Mouse (Mus musculus): ENCODE data around the gene Lrrfip1. TPM values are rescaled to one million over a fixed set of nuclear protein-coding genes. Genes with fewer than 3 reads are reported as not detected.

The Lrrfip1 gene
- polyA plus RNA-seq, 1 experiment from 2014 or later = 79.0 TPM

- no peak overlapping the region for H3K9ac ChIP-seq (ENCODE audit: low read length)
- no peak overlapping the region for H3K4me2 ChIP-seq (replicated peaks; ENCODE audit: low read depth)
- H3K36me3 ChIP-seq (ENCODE audit: control insufficient read depth, insufficient read depth, low read length) = no peaks in the 10 kb centered on the region
- H3K4me1 ChIP-seq (replicated peaks; ENCODE audit: control insufficient read depth, insufficient read depth) = no peaks in the 10 kb centered on the region
- H3K9me3 ChIP-seq (ENCODE audit: control insufficient read depth, low read length) = no peaks in the 10 kb centered on the region
- H3K4me3 ChIP-seq (ENCODE audit: low read depth, low read length) = no peak overlapping the region
- no peaks in the 10 kb centered on the region for H3K27me3 ChIP-seq (ENCODE audit: control insufficient read depth, insufficient read depth, low read length)
- ATAC-seq (ENCODE audit: low FRiP score, low TSS enrichment) (no peak), DNase-seq (ENCODE audit: low spot score) (no peak)
- no peak overlapping the region for H3K27ac ChIP-seq (replicated peaks)
- 32% methylated on average over 5 of the region's 5 CpGs for WGBS
- no peak for TF ChIP-seq EP300 (optimal IDR thresholded peaks at IDR 0.05)
- TF ChIP-seq CTCF (IDR thresholded peaks at IDR 0.05; ENCODE audit: low read depth) = no peak
Measured at GRCm38 (mm10) chr1:91006037-91006436, 7.5 kb downstream of the Lrrfip1 start.

GRCm38 (mm10) chr1:91006708-91007107, 8.2 kb downstream of the Lrrfip1 start:
- H3K27ac ChIP-seq (replicated peaks) = no peak overlapping the region
- no peaks in the 10 kb centered on the region for H3K4me1 ChIP-seq (replicated peaks; ENCODE audit: control insufficient read depth, insufficient read depth)
- no peak overlapping the region for H3K4me2 ChIP-seq (replicated peaks; ENCODE audit: low read depth)
- TF ChIP-seq EP300 (optimal IDR thresholded peaks at IDR 0.05) (no peak), CTCF (IDR thresholded peaks at IDR 0.05; ENCODE audit: low read depth) (no peak)
- H3K36me3 ChIP-seq (ENCODE audit: control insufficient read depth, insufficient read depth, low read length) = no peaks in the 10 kb centered on the region
- no peak overlapping the region for H3K4me3 ChIP-seq (ENCODE audit: low read depth, low read length)
- H3K9ac ChIP-seq (ENCODE audit: low read length) = no peak overlapping the region
- DNase-seq (ENCODE audit: low spot score) (no peak), ATAC-seq (ENCODE audit: low FRiP score, low TSS enrichment) (no peak)
- no peaks in the 10 kb centered on the region for H3K9me3 ChIP-seq (ENCODE audit: control insufficient read depth, low read length)
- H3K27me3 ChIP-seq (ENCODE audit: control insufficient read depth, insufficient read depth, low read length) = no peaks in the 10 kb centered on the region
- 49% methylated on average over 9 of the region's 9 CpGs for WGBS

- WGBS = 87% methylated on average over 14 of the region's 14 CpGs
- no peak for ATAC-seq (ENCODE audit: low FRiP score, low TSS enrichment)
- TF ChIP-seq EP300 (optimal IDR thresholded peaks at IDR 0.05) = no peak
- TF ChIP-seq CTCF (IDR thresholded peaks at IDR 0.05; ENCODE audit: low read depth) = no peak
Measured at GRCm38 (mm10) chr1:91008147-91008682, 9.7 kb downstream of the Lrrfip1 start.

GRCm38 (mm10) chr1:91008746-91009145, 10.2 kb downstream of the Lrrfip1 start:
- no peak for TF ChIP-seq EP300 (optimal IDR thresholded peaks at IDR 0.05)
- Histone ChIP-seq H3K9ac (ENCODE audit: low read length) (no peak overlapping the region), H3K4me2 (replicated peaks; ENCODE audit: low read depth) (no peak overlapping the region), H3K9me3 (ENCODE audit: control insufficient read depth, low read length) (no peaks in the 10 kb centered on the region), H3K27ac (replicated peaks) (no peak overlapping the region), H3K4me1 (replicated peaks; ENCODE audit: control insufficient read depth, insufficient read depth) (no peaks in the 10 kb centered on the region), H3K36me3 (ENCODE audit: control insufficient read depth, insufficient read depth, low read length) (no peaks in the 10 kb centered on the region), H3K4me3 (ENCODE audit: low read depth, low read length) (no peak overlapping the region), H3K27me3 (ENCODE audit: control insufficient read depth, insufficient read depth, low read length) (no peaks in the 10 kb centered on the region)
- ATAC-seq (ENCODE audit: low FRiP score, low TSS enrichment) (no peak), DNase-seq (ENCODE audit: low spot score) (no peak)
- WGBS = 87% methylated on average over 9 of the region's 9 CpGs

More at GRCm38 (mm10) chr1:91008147-91008682, 9.7 kb downstream of the Lrrfip1 start:
- Histone ChIP-seq H3K4me2 (replicated peaks; ENCODE audit: low read depth) (no peak overlapping the region), H3K9ac (ENCODE audit: low read length) (no peak overlapping the region), H3K27me3 (ENCODE audit: control insufficient read depth, insufficient read depth, low read length) (no peaks in the 10 kb centered on the region), H3K4me3 (ENCODE audit: low read depth, low read length) (no peak overlapping the region), H3K36me3 (ENCODE audit: control insufficient read depth, insufficient read depth, low read length) (no peaks in the 10 kb centered on the region), H3K4me1 (replicated peaks; ENCODE audit: control insufficient read depth, insufficient read depth) (no peaks in the 10 kb centered on the region), H3K9me3 (ENCODE audit: control insufficient read depth, low read length) (no peaks in the 10 kb centered on the region), H3K27ac (replicated peaks) (0 out of 2 replicates have a peak overlapping the region, but pooled peaks have one; percentile 9)
- DNase-seq (ENCODE audit: low spot score) = peak; percentile 14

- Histone ChIP-seq H3K36me3 (ENCODE audit: control insufficient read depth, insufficient read depth, low read length) (no peaks in the 10 kb centered on the region), H3K4me3 (ENCODE audit: low read depth, low read length) (no peak overlapping the region), H3K9ac (ENCODE audit: low read length) (no peak overlapping the region), H3K4me2 (replicated peaks; ENCODE audit: low read depth) (no peak overlapping the region), H3K27ac (replicated peaks) (no peak overlapping the region), H3K4me1 (replicated peaks; ENCODE audit: control insufficient read depth, insufficient read depth) (0 out of 2 replicates have a peak, but pooled peaks cover 2% of the 10 kb centered on the region), H3K9me3 (ENCODE audit: control insufficient read depth, low read length) (no peaks in the 10 kb centered on the region), H3K27me3 (ENCODE audit: control insufficient read depth, insufficient read depth, low read length) (no peaks in the 10 kb centered on the region)
- ATAC-seq (ENCODE audit: low FRiP score, low TSS enrichment) (no peak), DNase-seq (ENCODE audit: low spot score) (peak; percentile 11)
- TF ChIP-seq CTCF (IDR thresholded peaks at IDR 0.05; ENCODE audit: low read depth) (no peak), EP300 (optimal IDR thresholded peaks at IDR 0.05) (no peak)
- 74% methylated on average over 6 of the region's 6 CpGs for WGBS
Measured at GRCm38 (mm10) chr1:91009266-91009665, 10.7 kb downstream of the Lrrfip1 start.

- WGBS = 70% methylated on average over 7 of the region's 7 CpGs
- DNase-seq (ENCODE audit: low spot score) = no peak
Measured at GRCm38 (mm10) chr1:91010216-91010615, 11.7 kb downstream of the Lrrfip1 start.

More at GRCm38 (mm10) chr1:91010216-91010615, 11.7 kb downstream of the Lrrfip1 start:
- 0 out of 2 replicates have a peak, but pooled peaks cover 2% of the 10 kb centered on the region for H3K4me1 ChIP-seq (replicated peaks; ENCODE audit: control insufficient read depth, insufficient read depth)
- ATAC-seq (ENCODE audit: low FRiP score, low TSS enrichment) = no peak
- no peaks in the 10 kb centered on the region for H3K9me3 ChIP-seq (ENCODE audit: control insufficient read depth, low read length)
- no peak for TF ChIP-seq CTCF (IDR thresholded peaks at IDR 0.05; ENCODE audit: low read depth)
- TF ChIP-seq EP300 (optimal IDR thresholded peaks at IDR 0.05) = no peak
- no peaks in the 10 kb centered on the region for H3K36me3 ChIP-seq (ENCODE audit: control insufficient read depth, insufficient read depth, low read length)
- no peaks in the 10 kb centered on the region for H3K27me3 ChIP-seq (ENCODE audit: control insufficient read depth, insufficient read depth, low read length)
- no peak overlapping the region for H3K4me2 ChIP-seq (replicated peaks; ENCODE audit: low read depth)
- no peak overlapping the region for H3K27ac ChIP-seq (replicated peaks)
- H3K9ac ChIP-seq (ENCODE audit: low read length) = no peak overlapping the region
- H3K4me3 ChIP-seq (ENCODE audit: low read depth, low read length) = no peak overlapping the region

All from stomach, postnatal 0 days (tissue).